Mouse (Mus musculus): ENCODE results near the gene Olfr532. TPM values are rescaled to one million over a fixed set of nuclear protein-coding genes. Genes with fewer than 3 reads are reported as not detected.

The Olfr532 gene
- polyA plus RNA-seq (2014; fragmentation: Illumina TruSeq; extraction: RNeasy Lipid Tissue Mini Kit (QIAGEN cat#74804); ENCODE audit: insufficient read depth, low read depth, low replicate concordance), result not detected

DNA sequence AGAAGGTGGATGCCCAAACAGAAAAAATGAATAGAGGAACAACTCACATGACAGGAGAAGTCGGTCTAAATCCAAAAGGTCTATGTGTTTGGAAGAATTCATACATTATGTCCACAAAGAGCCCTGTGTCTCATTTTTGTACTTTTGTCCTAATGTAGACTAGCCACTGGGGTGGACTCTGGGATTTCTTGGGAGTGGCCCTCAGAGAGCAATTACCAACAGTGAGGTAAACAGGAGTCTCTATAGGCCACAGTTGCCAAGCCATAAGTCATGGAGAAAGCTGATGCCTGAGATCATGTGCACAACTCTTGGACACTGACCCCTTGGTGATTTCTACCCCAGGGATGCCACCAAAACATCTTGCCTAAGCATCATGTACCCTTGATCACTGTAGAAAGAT is at the start of gene Olfr532:
Gene Olfr532 (minus strand): TSS at position 101 of the 400 bp plus-strand sequence.

DNA sequence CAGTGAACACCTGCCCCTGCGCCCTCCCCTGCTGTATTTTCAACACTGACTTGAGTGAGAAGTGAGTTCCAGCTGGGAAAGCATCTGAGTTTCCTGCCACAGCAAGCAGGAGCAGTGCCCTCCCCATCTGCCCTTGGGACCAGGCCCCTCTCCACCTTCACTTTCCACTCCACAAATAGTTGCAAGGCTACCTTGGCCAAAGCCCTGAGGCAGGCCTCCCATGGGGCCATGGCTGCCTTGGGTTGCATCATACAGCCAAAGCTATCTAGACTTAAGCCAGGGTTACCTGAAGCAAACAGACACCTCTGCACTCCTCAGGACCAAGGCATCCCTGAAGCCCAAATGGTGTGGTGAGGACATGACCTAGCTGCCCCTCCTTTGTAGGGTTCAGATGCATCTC is 41.6 kb upstream of the Olfr532 start, which contains the start of gene Olfr533:
Gene Olfr533 (plus strand): TSS at position 301 of the 400 bp plus-strand sequence.

DNA sequence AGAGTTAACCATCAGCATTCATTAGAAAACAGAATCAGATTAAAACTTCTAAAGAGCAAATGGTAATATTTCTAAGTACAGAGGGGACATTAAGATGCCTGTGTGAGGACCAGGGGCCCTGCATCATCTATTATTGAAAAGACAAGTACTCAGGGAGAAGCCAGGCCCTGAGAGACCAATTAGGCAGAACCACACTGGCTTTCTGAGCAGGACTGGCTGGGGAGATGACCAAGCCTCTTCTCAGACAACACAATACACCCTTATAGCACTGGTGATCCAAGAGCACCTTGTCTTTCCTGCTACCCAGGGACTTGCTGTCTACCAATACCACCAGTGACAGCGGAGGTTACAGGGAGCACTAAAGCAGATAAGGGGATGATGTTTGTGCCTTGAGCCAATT is 18.6 kb downstream of the Olfr532 start, which contains the start of gene Olfr531:
Gene Olfr531 (minus strand): TSS at position 101 of the 400 bp plus-strand sequence.

DNA sequence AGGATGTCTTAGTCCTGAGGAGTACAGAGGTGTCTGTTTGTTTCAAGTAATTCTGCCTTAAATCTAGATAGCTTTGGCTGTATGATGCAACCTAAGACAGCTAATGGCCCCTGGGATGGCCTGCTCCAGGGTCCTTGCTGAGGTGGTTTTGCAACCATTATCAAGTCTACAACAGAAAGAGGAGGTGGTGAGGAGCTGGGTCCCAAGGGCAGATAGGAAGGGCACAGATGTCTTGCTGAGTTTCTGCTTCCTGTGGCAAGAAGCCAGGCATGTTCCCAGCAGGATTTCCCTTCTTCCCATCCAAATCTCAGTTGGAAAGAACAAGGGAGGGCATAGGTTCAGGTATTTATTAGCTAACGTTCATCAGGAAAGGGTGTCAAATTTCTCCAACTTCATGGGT is 45.2 kb downstream of the Olfr532 start, which contains the start of gene Olfr530:
Gene Olfr530 (minus strand): TSS at position 101 of the 400 bp plus-strand sequence.

Other genes starting within 250 kb of the Olfr532 start
- not detected for gene Olfr523, start 248.4 kb downstream of the Olfr532 start, polyA plus RNA-seq (2014; fragmentation: Illumina TruSeq; extraction: RNeasy Lipid Tissue Mini Kit (QIAGEN cat#74804); ENCODE audit: insufficient read depth, low read depth, low replicate concordance)
- not detected for gene Olfr524, start 215.7 kb downstream of the Olfr532 start, polyA plus RNA-seq (2014; fragmentation: Illumina TruSeq; extraction: RNeasy Lipid Tissue Mini Kit (QIAGEN cat#74804); ENCODE audit: insufficient read depth, low read depth, low replicate concordance)
- 0.48 TPM for gene Cd163l1, start 203.4 kb downstream of the Olfr532 start, polyA plus RNA-seq (2014; fragmentation: Illumina TruSeq; extraction: RNeasy Lipid Tissue Mini Kit (QIAGEN cat#74804); ENCODE audit: insufficient read depth, low read depth, low replicate concordance)
- 0.30 TPM for gene 5830411N06Rik, start 174.4 kb downstream of the Olfr532 start, polyA plus RNA-seq (2014; fragmentation: Illumina TruSeq; extraction: RNeasy Lipid Tissue Mini Kit (QIAGEN cat#74804); ENCODE audit: insufficient read depth, low read depth, low replicate concordance)
- not detected for gene Olfr525, start 100.8 kb downstream of the Olfr532 start, polyA plus RNA-seq (2014; fragmentation: Illumina TruSeq; extraction: RNeasy Lipid Tissue Mini Kit (QIAGEN cat#74804); ENCODE audit: insufficient read depth, low read depth, low replicate concordance)
- gene Olfr527, start 87.6 kb downstream of the Olfr532 start, polyA plus RNA-seq (2014; fragmentation: Illumina TruSeq; extraction: RNeasy Lipid Tissue Mini Kit (QIAGEN cat#74804); ENCODE audit: insufficient read depth, low read depth, low replicate concordance), result not detected
- gene Olfr60, start 60.0 kb downstream of the Olfr532 start, polyA plus RNA-seq (2014; fragmentation: Illumina TruSeq; extraction: RNeasy Lipid Tissue Mini Kit (QIAGEN cat#74804); ENCODE audit: insufficient read depth, low read depth, low replicate concordance), result not detected
- gene Olfr530, start 45.3 kb downstream of the Olfr532 start, polyA plus RNA-seq (2014; fragmentation: Illumina TruSeq; extraction: RNeasy Lipid Tissue Mini Kit (QIAGEN cat#74804); ENCODE audit: insufficient read depth, low read depth, low replicate concordance), result not detected
- gene Olfr531, start 18.7 kb downstream of the Olfr532 start, polyA plus RNA-seq (2014; fragmentation: Illumina TruSeq; extraction: RNeasy Lipid Tissue Mini Kit (QIAGEN cat#74804); ENCODE audit: insufficient read depth, low read depth, low replicate concordance), result not detected
- not detected for gene Olfr533, start 41.7 kb upstream of the Olfr532 start, polyA plus RNA-seq (2014; fragmentation: Illumina TruSeq; extraction: RNeasy Lipid Tissue Mini Kit (QIAGEN cat#74804); ENCODE audit: insufficient read depth, low read depth, low replicate concordance)
- gene Olfr535, start 62.6 kb upstream of the Olfr532 start, polyA plus RNA-seq (2014; fragmentation: Illumina TruSeq; extraction: RNeasy Lipid Tissue Mini Kit (QIAGEN cat#74804); ENCODE audit: insufficient read depth, low read depth, low replicate concordance), result not detected
- gene Olfr536, start 85.8 kb upstream of the Olfr532 start, polyA plus RNA-seq (2014; fragmentation: Illumina TruSeq; extraction: RNeasy Lipid Tissue Mini Kit (QIAGEN cat#74804); ENCODE audit: insufficient read depth, low read depth, low replicate concordance), result not detected
- not detected for gene Olfr538, start 146.2 kb upstream of the Olfr532 start, polyA plus RNA-seq (2014; fragmentation: Illumina TruSeq; extraction: RNeasy Lipid Tissue Mini Kit (QIAGEN cat#74804); ENCODE audit: insufficient read depth, low read depth, low replicate concordance)
- not detected for gene Olfr46, start 179.6 kb upstream of the Olfr532 start, polyA plus RNA-seq (2014; fragmentation: Illumina TruSeq; extraction: RNeasy Lipid Tissue Mini Kit (QIAGEN cat#74804); ENCODE audit: insufficient read depth, low read depth, low replicate concordance)
- not detected for gene Olfr61, start 207.3 kb upstream of the Olfr532 start, polyA plus RNA-seq (2014; fragmentation: Illumina TruSeq; extraction: RNeasy Lipid Tissue Mini Kit (QIAGEN cat#74804); ENCODE audit: insufficient read depth, low read depth, low replicate concordance)
- gene Olfr53, start 224.8 kb upstream of the Olfr532 start, polyA plus RNA-seq (2014; fragmentation: Illumina TruSeq; extraction: RNeasy Lipid Tissue Mini Kit (QIAGEN cat#74804); ENCODE audit: insufficient read depth, low read depth, low replicate concordance), result not detected
- not detected for gene Olfr539, start 238.3 kb upstream of the Olfr532 start, polyA plus RNA-seq (2014; fragmentation: Illumina TruSeq; extraction: RNeasy Lipid Tissue Mini Kit (QIAGEN cat#74804); ENCODE audit: insufficient read depth, low read depth, low replicate concordance)

All from lung, adult 10 weeks (tissue).